Mouse (Mus musculus) CD4-positive, CD25-positive, alpha-beta regulatory T cell, adult 2 months (primary cell): Measurements from ENCODE around the gene Sf3b2.
A peak's percentile ranks its signal among the peaks of the same experiment; 100 is the strongest.

Experiments
- DNase-seq: peaks from one replicate; pipeline ENCODE4 v3.0.0-alpha.2; 2012; ENCODE audit warnings: low read depth, low spot score

Gene Sf3b2

GRCm38 (mm10) chr19:5294972-5295735, at the start of gene Sf3b2:
TSS of gene Sf3b2 (minus strand) at chr19:5295455.
- DNase-seq: peak; percentile 99

GRCm38 (mm10) chr19:5341360-5341759, 46.1 kb upstream of the Sf3b2 start:
- no peak for DNase-seq

- DNase-seq: peak; percentile 87
Measured at GRCm38 (mm10) chr19:5337975-5338374, 42.7 kb upstream of the Sf3b2 start.

GRCm38 (mm10) chr19:5335441-5335840, 40.2 kb upstream of the Sf3b2 start, which contains the start of gene Catsper1:
TSS of gene Catsper1 (plus strand) at chr19:5335741.
- no peak for DNase-seq

- no peak for DNase-seq
Measured at GRCm38 (mm10) chr19:5334741-5335140, 39.5 kb upstream of the Sf3b2 start.

- no peak for DNase-seq
Measured at GRCm38 (mm10) chr19:5327970-5328369, 32.7 kb upstream of the Sf3b2 start.

- DNase-seq: peak; percentile 70
Measured at GRCm38 (mm10) chr19:5323801-5324200, 28.5 kb upstream of the Sf3b2 start.

GRCm38 (mm10) chr19:5313189-5313588, 17.9 kb upstream of the Sf3b2 start:
- DNase-seq: no peak

- DNase-seq: peak; percentile 50
Measured at GRCm38 (mm10) chr19:5309025-5309424, 13.8 kb upstream of the Sf3b2 start.

- peak; percentile 64 for DNase-seq
Measured at GRCm38 (mm10) chr19:5306968-5307734, 11.9 kb upstream of the Sf3b2 start.

- peak; percentile 31 for DNase-seq
Measured at GRCm38 (mm10) chr19:5306279-5306678, 11.0 kb upstream of the Sf3b2 start.

- peak; percentile 88 for DNase-seq
Measured at GRCm38 (mm10) chr19:5302455-5302854, 7.2 kb upstream of the Sf3b2 start.

- no peak for DNase-seq
Measured at GRCm38 (mm10) chr19:5300588-5300987, 5.3 kb upstream of the Sf3b2 start.

GRCm38 (mm10) chr19:5297903-5298800, 2.9 kb upstream of the Sf3b2 start, which contains the start of gene Gal3st3:
TSS of gene Gal3st3 (plus strand) at chr19:5298331.
- no peak for DNase-seq

GRCm38 (mm10) chr19:5296630-5297029, 1.4 kb upstream of the Sf3b2 start:
- no peak for DNase-seq

- no peak for DNase-seq
Measured at GRCm38 (mm10) chr19:5295736-5296075, 451 bp upstream of the Sf3b2 start.

GRCm38 (mm10) chr19:5278381-5278780, 16.9 kb downstream of the Sf3b2 start:
- peak; percentile 22 for DNase-seq

GRCm38 (mm10) chr19:5277140-5277539, 18.1 kb downstream of the Sf3b2 start:
- peak; percentile 56 for DNase-seq

- DNase-seq: peak; percentile 42
Measured at GRCm38 (mm10) chr19:5276531-5276930, 18.7 kb downstream of the Sf3b2 start.

GRCm38 (mm10) chr19:5275736-5276135, 19.5 kb downstream of the Sf3b2 start:
- DNase-seq: no peak

GRCm38 (mm10) chr19:5274641-5275040, 20.6 kb downstream of the Sf3b2 start:
- no peak for DNase-seq

- peak; percentile 33 for DNase-seq
Measured at GRCm38 (mm10) chr19:5273916-5274315, 21.3 kb downstream of the Sf3b2 start.
